Mouse (Mus musculus): ENCODE measurements around the gene Fmo3. TPM values are rescaled to one million over a fixed set of nuclear protein-coding genes. Genes with fewer than 3 reads are reported as not detected.

The Fmo3 gene
- polyA plus RNA-seq, 1 experiment from 2014 or later = not detected

GRCm38 (mm10) chr1:162946837-162947558 is 37.3 kb downstream of the Fmo3 start:
- Histone ChIP-seq H3K4me1 (peaks cover 15% of the 10 kb centered on the region), H3K27me3 (replicated peaks; ENCODE audit: low read depth, poor library complexity, severe bottlenecking) (no peaks in the 10 kb centered on the region), H3K36me3 (replicated peaks) (no peaks in the 10 kb centered on the region), H3K4me3 (no peak overlapping the region), H3K9me3 (no peaks in the 10 kb centered on the region), H3K27ac (replicated peaks) (no peak overlapping the region)
- DNase-seq (ENCODE audit: low spot score) = no peak
- 74% methylated on average over 4 of the region's 4 CpGs for WGBS

GRCm38 (mm10) chr1:162943700-162944099 is 40.6 kb downstream of the Fmo3 start:
- peak; percentile 30 for DNase-seq (ENCODE audit: low spot score)
- no peaks in the 10 kb centered on the region for H3K36me3 ChIP-seq (replicated peaks)
- WGBS = 43% methylated on average over 6 of the region's 6 CpGs
- H3K27me3 ChIP-seq (replicated peaks; ENCODE audit: low read depth, poor library complexity, severe bottlenecking) = no peaks in the 10 kb centered on the region
- H3K4me1 ChIP-seq = peaks cover 15% of the 10 kb centered on the region
- H3K9me3 ChIP-seq = no peaks in the 10 kb centered on the region
- no peak overlapping the region for H3K27ac ChIP-seq (replicated peaks)
- no peak overlapping the region for H3K4me3 ChIP-seq

GRCm38 (mm10) chr1:162938696-162939351 is 45.5 kb downstream of the Fmo3 start:
- no peaks in the 10 kb centered on the region for H3K27me3 ChIP-seq (replicated peaks; ENCODE audit: low read depth, poor library complexity, severe bottlenecking)
- H3K9me3 ChIP-seq = no peaks in the 10 kb centered on the region
- no peaks in the 10 kb centered on the region for H3K36me3 ChIP-seq (replicated peaks)
- H3K4me3 ChIP-seq = no peak overlapping the region
- WGBS = 88% methylated on average over 4 of the region's 4 CpGs
- no peak overlapping the region for H3K27ac ChIP-seq (replicated peaks)
- H3K4me1 ChIP-seq = peaks cover 14% of the 10 kb centered on the region
- no peak for DNase-seq (ENCODE audit: low spot score)

GRCm38 (mm10) chr1:162937970-162938695 is 46.2 kb downstream of the Fmo3 start:
- no peak overlapping the region for H3K4me3 ChIP-seq
- DNase-seq (ENCODE audit: low spot score) = no peak
- WGBS = 75% methylated on average over 5 of the region's 5 CpGs
- H3K36me3 ChIP-seq (replicated peaks) = no peaks in the 10 kb centered on the region
- peaks cover 11% of the 10 kb centered on the region; the same call in 1 of the 2 replicates for H3K4me1 ChIP-seq
- no peaks in the 10 kb centered on the region for H3K9me3 ChIP-seq
- no peaks in the 10 kb centered on the region for H3K27me3 ChIP-seq (replicated peaks; ENCODE audit: low read depth, poor library complexity, severe bottlenecking)
- no peak overlapping the region for H3K27ac ChIP-seq (replicated peaks)

GRCm38 (mm10) chr1:162937415-162937814 is 46.9 kb downstream of the Fmo3 start, which contains the start of gene Fmo6:
Gene Fmo6 (minus strand): TSS chr1:162937515.
- Histone ChIP-seq H3K4me3 (no peak within 1 kb of the TSS), H3K36me3 (replicated peaks) (no peaks in the 10 kb centered on the region), H3K9me3 (no peaks in the 10 kb centered on the region), H3K4me1 (peaks cover 11% of the 10 kb centered on the region; the same call in 1 of the 2 replicates), H3K27me3 (replicated peaks; ENCODE audit: low read depth, poor library complexity, severe bottlenecking) (no peaks in the 10 kb centered on the region), H3K27ac (replicated peaks) (no peak within 1 kb of the TSS)
- 88% methylated on average over 6 of the region's 6 CpGs for WGBS
- DNase-seq (ENCODE audit: low spot score) = no peak

DNA sequence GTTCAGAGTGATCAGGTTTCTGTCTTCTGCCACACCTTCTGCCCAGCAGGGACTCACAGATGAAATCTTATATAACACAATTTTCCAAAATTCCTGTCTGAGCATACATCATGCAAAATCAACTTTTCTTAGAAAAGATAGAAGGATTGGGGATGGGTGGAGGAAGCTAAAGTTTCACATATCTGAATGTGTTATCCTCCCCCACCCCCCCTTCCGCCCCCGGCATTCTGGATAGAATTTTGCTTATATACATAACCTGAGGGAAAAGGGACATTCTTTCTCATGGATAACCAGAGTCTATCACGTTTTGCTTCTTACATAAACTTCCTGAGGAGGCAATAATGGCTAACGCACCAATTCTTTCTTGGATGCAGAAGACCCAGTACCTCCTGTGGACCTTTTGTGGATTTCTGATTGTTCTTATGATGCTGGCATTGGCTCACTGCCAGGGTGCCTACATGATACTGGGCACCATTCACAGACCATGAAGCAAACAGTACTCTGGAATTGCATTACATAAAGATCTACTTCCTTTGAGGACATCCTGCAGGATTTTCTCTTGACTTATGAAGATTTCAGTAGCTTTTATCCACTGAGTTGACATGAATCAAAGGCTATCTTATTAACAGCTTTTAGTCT is 49.8 kb downstream of the Fmo3 start:
- Histone ChIP-seq H3K4me3 (no peak overlapping the region), H3K9me3 (no peaks in the 10 kb centered on the region), H3K4me1 (peaks cover 11% of the 10 kb centered on the region; the same call in 1 of the 2 replicates), H3K27ac (replicated peaks) (no peak overlapping the region), H3K27me3 (replicated peaks; ENCODE audit: low read depth, poor library complexity, severe bottlenecking) (no peaks in the 10 kb centered on the region), H3K36me3 (replicated peaks) (no peaks in the 10 kb centered on the region)
- 65% methylated on average over 4 of the region's 4 CpGs for WGBS
- DNase-seq (ENCODE audit: low spot score) = no peak

GRCm38 (mm10) chr1:162932386-162932785 is 51.9 kb downstream of the Fmo3 start:
- 89% methylated on average over 4 of the region's 4 CpGs for WGBS

DNA sequence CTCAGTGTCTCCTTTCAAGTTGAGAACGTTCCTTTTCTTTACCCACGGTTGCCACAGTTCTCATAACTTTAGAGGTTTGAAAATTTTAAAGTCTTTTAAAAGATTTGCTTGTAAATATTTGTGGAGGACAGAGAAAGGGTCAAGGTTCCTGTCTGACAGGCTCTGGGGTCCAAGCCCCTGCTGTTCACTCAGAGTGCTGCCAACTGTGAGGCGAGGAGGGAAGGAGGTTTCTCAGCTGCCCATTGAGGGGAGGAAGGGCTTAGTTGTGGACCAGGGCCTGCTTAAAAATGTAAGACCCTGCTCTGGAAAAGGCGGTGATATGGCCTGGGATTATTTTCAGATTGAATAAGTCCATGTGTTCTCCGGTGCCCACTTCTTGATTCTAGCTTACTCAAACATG is 52.4 kb downstream of the Fmo3 start:
- WGBS = 83% methylated on average over 5 of the region's 5 CpGs
- H3K27me3 ChIP-seq (replicated peaks; ENCODE audit: low read depth, poor library complexity, severe bottlenecking) = no peaks in the 10 kb centered on the region
- no peaks in the 10 kb centered on the region for H3K9me3 ChIP-seq
- no peak for DNase-seq (ENCODE audit: low spot score)
- H3K4me1 ChIP-seq = peaks cover 7% of the 10 kb centered on the region; the same call in 1 of the 2 replicates
- no peak overlapping the region for H3K4me3 ChIP-seq
- H3K27ac ChIP-seq (replicated peaks) = no peak overlapping the region
- H3K36me3 ChIP-seq (replicated peaks) = no peaks in the 10 kb centered on the region

More at GRCm38 (mm10) chr1:162932386-162932785, 51.9 kb downstream of the Fmo3 start:
- Histone ChIP-seq H3K27me3 (replicated peaks; ENCODE audit: low read depth, poor library complexity, severe bottlenecking) (no peaks in the 10 kb centered on the region), H3K4me1 (peaks cover 7% of the 10 kb centered on the region; the same call in 1 of the 2 replicates), H3K4me3 (no peak overlapping the region), H3K36me3 (replicated peaks) (no peaks in the 10 kb centered on the region), H3K9me3 (no peaks in the 10 kb centered on the region), H3K27ac (replicated peaks) (no peak overlapping the region)
- no peak for DNase-seq (ENCODE audit: low spot score)

GRCm38 (mm10) chr1:162931310-162931875 is 52.9 kb downstream of the Fmo3 start:
- Histone ChIP-seq H3K36me3 (replicated peaks) (no peaks in the 10 kb centered on the region), H3K4me3 (no peak overlapping the region), H3K4me1 (peaks cover 7% of the 10 kb centered on the region; the same call in 1 of the 2 replicates), H3K9me3 (no peaks in the 10 kb centered on the region), H3K27ac (replicated peaks) (no peak overlapping the region), H3K27me3 (replicated peaks; ENCODE audit: low read depth, poor library complexity, severe bottlenecking) (no peaks in the 10 kb centered on the region)
- DNase-seq (ENCODE audit: low spot score) = no peak
- 81% methylated on average over 4 of the region's 4 CpGs for WGBS

DNA sequence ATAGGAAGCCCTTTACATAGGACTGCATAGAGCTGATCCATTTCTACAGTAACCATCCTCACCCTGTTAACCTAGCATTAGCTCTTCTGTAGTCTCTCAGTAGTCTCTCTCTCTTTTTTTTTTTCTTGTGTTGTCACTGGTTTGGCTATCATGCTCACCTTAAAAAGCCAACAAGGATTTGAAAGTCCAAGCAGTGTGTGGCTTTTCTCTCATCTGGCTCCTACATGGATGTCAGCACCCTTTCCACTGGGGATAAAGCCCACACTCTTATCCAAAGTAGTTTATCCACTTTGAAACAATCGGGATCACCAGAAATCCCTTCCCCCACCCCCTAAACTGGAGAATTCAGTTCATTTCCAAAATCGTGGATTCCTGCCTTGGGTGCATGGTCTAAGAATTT is 53.7 kb downstream of the Fmo3 start:
- WGBS = 74% methylated on average over 2 of the region's 2 CpGs
- H3K9me3 ChIP-seq = no peaks in the 10 kb centered on the region
- H3K36me3 ChIP-seq (replicated peaks) = no peaks in the 10 kb centered on the region
- H3K4me1 ChIP-seq = peaks cover 7% of the 10 kb centered on the region; the same call in 1 of the 2 replicates
- no peaks in the 10 kb centered on the region for H3K27me3 ChIP-seq (replicated peaks; ENCODE audit: low read depth, poor library complexity, severe bottlenecking)
- no peak for DNase-seq (ENCODE audit: low spot score)
- H3K27ac ChIP-seq (replicated peaks) = no peak overlapping the region
- H3K4me3 ChIP-seq = no peak overlapping the region

- Histone ChIP-seq H3K27ac (replicated peaks) (no peak overlapping the region), H3K9me3 (no peaks in the 10 kb centered on the region), H3K36me3 (replicated peaks) (no peaks in the 10 kb centered on the region), H3K27me3 (replicated peaks; ENCODE audit: low read depth, poor library complexity, severe bottlenecking) (no peaks in the 10 kb centered on the region), H3K4me1 (peaks cover 4% of the 10 kb centered on the region; the same call in 1 of the 2 replicates), H3K4me3 (no peak overlapping the region)
- DNase-seq (ENCODE audit: low spot score) = no peak
- WGBS = 92% methylated on average over 3 of the region's 3 CpGs
Measured at GRCm38 (mm10) chr1:162929146-162929545, 55.2 kb downstream of the Fmo3 start.

DNA sequence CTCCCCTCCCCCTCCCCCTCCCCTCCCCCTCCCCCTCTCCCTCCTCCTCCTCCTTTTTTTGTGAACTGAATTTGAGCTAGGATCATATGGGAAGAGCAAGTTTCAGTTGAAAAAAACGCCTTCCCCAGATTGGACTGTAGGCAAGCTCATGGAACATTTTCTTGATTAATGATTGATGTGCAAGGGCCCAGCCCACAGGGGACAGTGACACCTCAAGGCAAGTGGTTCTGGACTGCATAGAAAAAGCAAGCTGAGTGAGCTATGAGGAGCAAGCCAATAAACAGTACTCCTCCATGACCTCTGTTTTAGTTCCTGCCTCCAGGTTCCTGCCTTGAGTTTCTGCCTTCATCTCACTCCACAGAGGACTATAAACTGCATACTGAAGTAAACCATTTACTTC is 59.2 kb downstream of the Fmo3 start:
- Histone ChIP-seq H3K4me1 (no peaks in the 10 kb centered on the region), H3K27me3 (replicated peaks; ENCODE audit: low read depth, poor library complexity, severe bottlenecking) (no peaks in the 10 kb centered on the region), H3K9me3 (no peaks in the 10 kb centered on the region), H3K4me3 (no peak overlapping the region), H3K36me3 (replicated peaks) (no peaks in the 10 kb centered on the region), H3K27ac (replicated peaks) (no peak overlapping the region)
- 69% methylated on average over 1 of the region's 1 CpGs for WGBS
- no peak for DNase-seq (ENCODE audit: low spot score)

All from embryonic facial prominence, embryonic 10.5 days (tissue).